Mouse (Mus musculus): Measurements from ENCODE around the gene Gimap3.

Gene Gimap3

GRCm38 (mm10) chr6:48742422-48743351 is 28.0 kb downstream of the Gimap3 start:
- DNase-seq (ENCODE audit: low read depth, low spot score): peak; percentile 33

DNA sequence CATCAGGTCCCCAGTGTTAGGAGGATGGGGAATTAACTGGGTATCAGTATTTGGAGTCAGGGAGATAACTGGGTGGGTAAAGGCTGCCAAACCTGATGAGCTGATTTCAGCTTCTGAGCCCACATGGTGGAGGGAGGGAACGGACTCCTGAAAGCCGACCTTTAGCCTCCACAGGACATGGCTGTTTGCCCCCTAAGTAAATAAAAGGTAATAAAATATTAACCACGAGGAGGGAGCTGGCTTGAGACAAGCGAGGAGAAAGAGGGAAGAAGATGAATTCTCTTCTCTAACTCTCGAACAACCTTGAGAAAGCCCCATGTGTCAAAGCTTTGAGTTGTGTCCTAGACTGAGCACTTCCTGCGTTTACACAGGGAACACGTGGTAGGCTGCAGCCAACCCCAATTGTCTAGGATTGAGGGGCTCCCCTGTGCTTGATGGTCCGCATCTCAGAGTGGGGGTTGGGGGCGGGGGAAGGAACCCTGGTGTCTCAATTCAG is 28.9 kb downstream of the Gimap3 start:
- DNase-seq (ENCODE audit: low read depth, low spot score): no peak

GRCm38 (mm10) chr6:48741273-48741672 is 29.4 kb downstream of the Gimap3 start:
- DNase-seq (ENCODE audit: low read depth, low spot score): no peak

GRCm38 (mm10) chr6:48740501-48741169 is 30.0 kb downstream of the Gimap3 start:
- no peak for DNase-seq (ENCODE audit: low read depth, low spot score)

DNA sequence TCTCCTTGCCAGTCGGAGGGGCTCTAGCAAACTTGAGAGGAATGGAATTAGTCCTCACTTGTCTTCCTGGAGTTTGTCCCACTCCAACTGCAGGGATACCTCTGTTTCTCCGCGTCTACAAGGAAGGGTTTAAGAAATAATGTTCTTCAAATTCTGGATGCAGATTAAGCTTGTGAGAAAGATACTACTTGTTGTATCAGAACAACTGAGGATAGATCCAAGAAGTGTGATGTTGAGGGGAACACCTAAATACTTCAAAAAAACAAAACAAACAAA is 30.9 kb downstream of the Gimap3 start:
- DNase-seq (ENCODE audit: low read depth, low spot score): no peak

DNA sequence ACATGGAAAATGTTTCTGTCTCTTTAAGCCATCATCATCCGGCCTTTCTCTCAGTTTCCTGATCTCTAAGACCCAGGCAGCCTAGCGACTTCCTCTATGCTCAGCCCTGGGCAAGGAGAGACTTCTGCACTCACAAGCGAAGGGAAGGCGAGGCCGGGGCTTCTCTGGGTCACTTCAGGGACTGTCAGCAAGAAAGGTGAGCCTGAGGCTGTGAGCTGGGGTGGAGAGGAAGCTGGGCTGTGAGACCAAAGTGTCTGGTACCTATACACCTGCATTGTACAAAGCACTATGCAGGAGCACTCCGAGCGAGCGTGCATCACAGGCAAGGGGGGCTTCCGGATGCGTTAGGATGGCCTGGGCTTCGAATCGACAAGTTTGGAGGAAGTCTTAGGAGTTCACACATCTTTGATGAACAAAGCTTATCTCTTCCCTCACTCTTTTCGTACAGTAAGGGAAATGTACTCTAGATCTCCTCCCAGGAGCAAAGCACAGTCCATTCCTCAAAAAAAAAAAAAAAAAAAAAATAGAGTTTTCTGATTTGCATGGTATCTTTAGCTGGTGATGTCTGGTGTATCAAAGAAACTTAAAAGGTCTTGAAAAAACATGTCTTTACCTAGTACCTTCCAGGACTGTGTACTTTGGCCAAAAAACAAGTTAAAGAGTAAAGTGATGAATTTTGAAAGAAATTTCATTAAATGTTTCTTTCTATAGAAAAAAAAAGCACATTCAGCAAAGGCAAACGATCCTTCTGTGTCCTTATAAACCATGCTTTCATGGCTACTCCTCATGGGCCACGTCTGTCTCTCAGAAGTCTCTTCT is 31.5 kb downstream of the Gimap3 start, which contains the start of gene Gimap1:
Gimap1 (plus strand) TSS at position 94 of the 819 bp plus-strand sequence.
- DNase-seq (ENCODE audit: low read depth, low spot score): no peak

GRCm38 (mm10) chr6:48737688-48738087 is 33.0 kb downstream of the Gimap3 start:
- DNase-seq (ENCODE audit: low read depth, low spot score): no peak

GRCm38 (mm10) chr6:48737053-48737452 is 33.6 kb downstream of the Gimap3 start:
- no peak for DNase-seq (ENCODE audit: low read depth, low spot score)

- DNase-seq (ENCODE audit: low read depth, low spot score): no peak
Measured at GRCm38 (mm10) chr6:48733660-48734059, 37.0 kb downstream of the Gimap3 start.

GRCm38 (mm10) chr6:48732864-48733304 is 37.8 kb downstream of the Gimap3 start:
- no peak for DNase-seq (ENCODE audit: low read depth, low spot score)

- no peak for DNase-seq (ENCODE audit: low read depth, low spot score)
Measured at GRCm38 (mm10) chr6:48727761-48728160, 42.9 kb downstream of the Gimap3 start.

- DNase-seq (ENCODE audit: low read depth, low spot score): peak; percentile 62
Measured at GRCm38 (mm10) chr6:48725476-48725875, 45.2 kb downstream of the Gimap3 start.

DNA sequence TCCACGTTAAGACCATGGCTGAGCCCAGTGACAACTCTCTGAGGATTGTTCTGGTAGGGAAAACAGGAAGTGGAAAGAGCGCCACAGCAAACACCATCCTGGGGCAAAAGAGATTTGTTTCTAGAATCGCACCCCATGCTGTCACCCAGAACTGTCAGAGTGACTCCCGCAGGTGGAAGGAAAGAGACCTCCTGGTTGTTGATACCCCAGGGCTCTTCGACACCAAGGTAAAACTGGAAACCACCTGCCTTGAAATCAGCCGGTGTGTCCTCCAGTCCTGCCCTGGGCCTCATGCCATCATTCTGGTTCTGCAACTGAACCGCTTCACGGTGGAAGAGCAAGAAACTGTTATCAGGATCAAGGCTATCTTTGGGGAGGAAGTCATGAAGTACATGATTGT is 47.2 kb downstream of the Gimap3 start:
- DNase-seq (ENCODE audit: low read depth, low spot score): no peak

GRCm38 (mm10) chr6:48720326-48720725 is 50.3 kb downstream of the Gimap3 start:
- no peak for DNase-seq (ENCODE audit: low read depth, low spot score)

DNA sequence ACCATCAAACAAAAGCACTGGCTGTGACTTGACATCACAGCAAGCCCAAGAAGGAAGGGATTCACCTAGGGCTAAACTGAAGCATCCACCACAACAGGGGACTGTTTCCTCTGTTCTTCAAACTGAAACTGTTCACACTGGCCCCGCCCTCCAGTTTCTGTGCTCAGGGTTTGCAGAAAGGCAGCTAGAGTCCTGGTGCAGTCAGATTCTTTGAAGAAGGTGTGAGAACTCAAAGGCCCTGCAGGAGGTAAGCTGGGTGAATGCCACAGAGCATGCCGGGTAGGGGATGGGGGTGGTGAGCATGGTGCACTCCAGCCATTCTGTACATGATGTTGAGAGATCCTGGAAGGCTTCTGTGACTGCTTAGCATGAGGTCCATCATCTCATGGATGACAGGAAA is 52.2 kb downstream of the Gimap3 start, which contains the start of the genes Gm28053 and Gimap7:
Gm28053 (plus strand) TSS at position 153 of the 400 bp plus-strand sequence.
Gimap7 (plus strand) TSS at position 167 of the 400 bp plus-strand sequence.
- DNase-seq (ENCODE audit: low read depth, low spot score): no peak
